ENCODE assay signal across 23 mouse cellular contexts in genomic region chr1:55507061-55507460, GRCm38 (mm10).
DNase-seq lines count a peak whose midpoint lies in the region; ATAC-seq and TF ChIP-seq lines count a peak whose summit lies in the region.
"Had no signal": no experiment of that assay in that cellular context is flagged by ENCODE, and none has a peak within 500 bp of the region (broad histone marks: within the 10 kb centered on the region; RNA-seq: fewer than 3 reads in every experiment).

No protein-coding gene starts in this region.

- no peak for TF ChIP-seq RAD21 in MEL (IDR thresholded peaks at IDR 0.05; ENCODE audit: low read depth, low read length)

- no peak for TF ChIP-seq EP300 in MEL (IDR thresholded peaks at IDR 0.05; ENCODE audit: low read depth in 1 of 2, low read length in 2 of 2)

- no peak overlapping the region for H3K27ac ChIP-seq in MEL (ENCODE audit: control insufficient read depth, low read depth, low read length)
- H3K27ac ChIP-seq in embryonic facial prominence, embryonic 14.5 days (replicated peaks; ENCODE audit: low read depth, low read length): no peak overlapping the region
- no peak overlapping the region for H3K27ac ChIP-seq in forebrain, embryonic 13.5 days
- H3K27ac ChIP-seq in thymus, adult 2 months (ENCODE audit: control insufficient read depth, insufficient read depth, low read length): no peak overlapping the region
- H3K27ac ChIP-seq: hindbrain, postnatal 0 days; left cerebral cortex, adult 2 months; liver, embryonic 15.5 days; lung, embryonic 15.5 days; midbrain, embryonic 13.5 days had no signal

- no peak for TF ChIP-seq POLR2A in MEL (IDR thresholded peaks at IDR 0.05; ENCODE audit: control insufficient read depth in 1 of 2, insufficient read depth in 1 of 2, low read depth in 1 of 2, low read length in 2 of 2, poor library complexity in 1 of 2)
- no peak for TF ChIP-seq POLR2A in thymus, adult 2 months (IDR thresholded peaks at IDR 0.05; ENCODE audit: control insufficient read depth, extremely low read depth, insufficient read depth, low read length, poor library complexity)

- no peak for ATAC-seq in embryonic facial prominence, embryonic 14.5 days (ENCODE audit: low read depth)
- no peak for ATAC-seq in forebrain, embryonic 13.5 days
- ATAC-seq: forebrain, postnatal 0 days; hindbrain, postnatal 0 days; intestine, embryonic 16.5 days; midbrain, embryonic 13.5 days; Patski had no signal

- H3K4me1 ChIP-seq in MEL (ENCODE audit: control insufficient read depth in 1 of 2, insufficient read depth in 2 of 2, low read length in 2 of 2): no peaks in the 10 kb centered on the region
- H3K4me1 ChIP-seq in embryonic facial prominence, embryonic 14.5 days (ENCODE audit: control insufficient read depth, insufficient read depth, low read length): no peaks in the 10 kb centered on the region
- no peaks in the 10 kb centered on the region for H3K4me1 ChIP-seq in forebrain, embryonic 13.5 days
- H3K4me1 ChIP-seq in thymus, adult 2 months (replicated peaks; ENCODE audit: control insufficient read depth, insufficient read depth, low read length): no peaks in the 10 kb centered on the region
- H3K4me1 ChIP-seq: liver, embryonic 15.5 days; lung, embryonic 15.5 days; midbrain, embryonic 13.5 days had no signal

- no peak overlapping the region for H3K4me2 ChIP-seq in embryonic facial prominence, embryonic 14.5 days (ENCODE audit: low read depth, low read length)
- H3K4me2 ChIP-seq in forebrain, embryonic 13.5 days: no peak overlapping the region
- H3K4me2 ChIP-seq: heart, embryonic 11.5 days; liver, embryonic 15.5 days; lung, embryonic 15.5 days; midbrain, embryonic 13.5 days had no signal

- no peaks in the 10 kb centered on the region for H3K27me3 ChIP-seq in MEL (ENCODE audit: control insufficient read depth in 1 of 2, insufficient read depth in 2 of 2, low read length in 2 of 2)
- H3K27me3 ChIP-seq in embryonic facial prominence, embryonic 14.5 days (replicated peaks; ENCODE audit: control insufficient read depth, insufficient read depth, low read length): no peaks in the 10 kb centered on the region
- H3K27me3 ChIP-seq in splenic B cell, adult 2 months (ENCODE audit: control insufficient read depth, insufficient read depth, low read length, poor library complexity, severe bottlenecking): no peaks in the 10 kb centered on the region
- no peaks in the 10 kb centered on the region for H3K27me3 ChIP-seq in forebrain, embryonic 13.5 days
- H3K27me3 ChIP-seq in thymus, adult 2 months (ENCODE audit: control insufficient read depth, insufficient read depth, low read length): no peaks in the 10 kb centered on the region
- H3K27me3 ChIP-seq: liver, embryonic 15.5 days; lung, embryonic 15.5 days; midbrain, embryonic 13.5 days; Patski had no signal

- TF ChIP-seq CTCF in MEL (IDR thresholded peaks at IDR 0.05 in 2 of 3, conservative IDR thresholded peaks at IDR 0.05 in 1 of 3; ENCODE audit: control insufficient read depth in 1 of 3, insufficient read depth in 1 of 3, low read depth in 2 of 3, low read length in 3 of 3, poor library complexity in 1 of 3, severe bottlenecking in 1 of 3): no peak
- no peak for TF ChIP-seq CTCF in thymus, adult 2 months (IDR thresholded peaks at IDR 0.05; ENCODE audit: borderline replicate concordance, control insufficient read depth, extremely low read depth, insufficient read depth, low read length, poor library complexity)

- no peaks in the 10 kb centered on the region for H3K79me2 ChIP-seq in MEL (ENCODE audit: control insufficient read depth, insufficient read depth, low read length, poor library complexity)

- no peak overlapping the region for H3K9ac ChIP-seq in MEL (ENCODE audit: control insufficient read depth, low read depth, low read length, poor library complexity, severe bottlenecking)
- no peak overlapping the region for H3K9ac ChIP-seq in embryonic facial prominence, embryonic 14.5 days (ENCODE audit: low read depth, low read length)
- H3K9ac ChIP-seq in forebrain, embryonic 13.5 days: no peak overlapping the region
- H3K9ac ChIP-seq: forebrain, postnatal 0 days; liver, embryonic 15.5 days; lung, embryonic 15.5 days; midbrain, embryonic 13.5 days had no signal

- peak; percentile 28 for DNase-seq in layer of hippocampus, adult 9-11 months
- DNase-seq in layer of hippocampus, postnatal 10 days (ENCODE audit: low spot score in 2 of 2): no peak
- peak; percentile 5 for DNase-seq in MEL (ENCODE audit: low read depth, low spot score)
- DNase-seq in embryonic facial prominence, embryonic 14.5 days (ENCODE audit: low spot score): peak; percentile 38
- DNase-seq in splenic B cell, adult 2 months (ENCODE audit: low read depth, low spot score): peak; percentile 12
- DNase-seq in thymus, adult 2 months: no peak
- no peak for DNase-seq in gastrocnemius, postnatal 25 days
- DNase-seq: adrenal gland, adult 2 months; cerebellum, adult 11-12 months; cerebellum, postnatal 10 days; embryo, embryonic 11 days; forebrain, postnatal 0 days; kidney, postnatal 4 days; thymus, postnatal 25 days had no signal

- no peaks in the 10 kb centered on the region for H3K9me3 ChIP-seq in MEL (replicated peaks; ENCODE audit: insufficient read depth, low read length)
- no peaks in the 10 kb centered on the region for H3K9me3 ChIP-seq in embryonic facial prominence, embryonic 14.5 days (ENCODE audit: control insufficient read depth, low read length)
- H3K9me3 ChIP-seq in forebrain, embryonic 13.5 days (replicated peaks): no peaks in the 10 kb centered on the region
- H3K9me3 ChIP-seq: liver, embryonic 15.5 days; lung, embryonic 15.5 days had no signal

- H3K36me3 ChIP-seq in MEL (ENCODE audit: control insufficient read depth in 1 of 2, insufficient read depth in 2 of 2, low read length in 2 of 2): no peaks in the 10 kb centered on the region
- no peaks in the 10 kb centered on the region for H3K36me3 ChIP-seq in embryonic facial prominence, embryonic 14.5 days (ENCODE audit: control insufficient read depth, insufficient read depth, low read length)
- no peaks in the 10 kb centered on the region for H3K36me3 ChIP-seq in splenic B cell, adult 2 months (ENCODE audit: control insufficient read depth, insufficient read depth, low read length, poor library complexity, severe bottlenecking)
- H3K36me3 ChIP-seq in forebrain, embryonic 13.5 days (ENCODE audit: poor library complexity, severe bottlenecking): no peaks in the 10 kb centered on the region
- no peaks in the 10 kb centered on the region for H3K36me3 ChIP-seq in thymus, adult 2 months (ENCODE audit: control insufficient read depth, insufficient read depth, low read length)
- H3K36me3 ChIP-seq: liver, embryonic 15.5 days; lung, embryonic 15.5 days; midbrain, embryonic 13.5 days had no signal

- WGBS in embryonic facial prominence, embryonic 14.5 days: 64% methylated on average over 6 of the region's 6 CpGs
- 87% methylated on average over 6 of the region's 6 CpGs for WGBS in forebrain, embryonic 13.5 days
- 64% methylated on average over 6 of the region's 6 CpGs for WGBS in thymus, adult 2 months

- H3K4me3 ChIP-seq in MEL (ENCODE audit: control insufficient read depth in 1 of 2, insufficient read depth in 1 of 2, low read depth in 2 of 2, low read length in 2 of 2): no peak overlapping the region
- H3K4me3 ChIP-seq in embryonic facial prominence, embryonic 14.5 days (ENCODE audit: low read depth, low read length): no peak overlapping the region
- H3K4me3 ChIP-seq in forebrain, embryonic 13.5 days: no peak overlapping the region
- no peak overlapping the region for H3K4me3 ChIP-seq in thymus, adult 2 months (ENCODE audit: control insufficient read depth, insufficient read depth, low read length)
- H3K4me3 ChIP-seq: left cerebral cortex, adult 2 months; liver, embryonic 15.5 days; lung, embryonic 15.5 days; midbrain, embryonic 13.5 days had no signal

TF ChIP-seq in MEL, 35 proteins besides CTCF, POLR2A, EP300 and RAD21:
- TF ChIP-seq SIN3A (IDR thresholded peaks at IDR 0.05; ENCODE audit: low read length): no peak

Comparison
In these comparisons a context has a peak if more than half of its experiments do, and no peak if none do; other contexts are left out.
1. DNase-seq: peak in layer of hippocampus, adult 9-11 months (single experiment), MEL (single experiment), embryonic facial prominence, embryonic 14.5 days (single experiment) and splenic B cell, adult 2 months (single experiment); none in layer of hippocampus, postnatal 10 days (0 of 2), thymus, adult 2 months (single experiment) and gastrocnemius, postnatal 25 days (single experiment).